30 mouse cellular contexts compared by ENCODE assay signal in the genomic region with DNA sequence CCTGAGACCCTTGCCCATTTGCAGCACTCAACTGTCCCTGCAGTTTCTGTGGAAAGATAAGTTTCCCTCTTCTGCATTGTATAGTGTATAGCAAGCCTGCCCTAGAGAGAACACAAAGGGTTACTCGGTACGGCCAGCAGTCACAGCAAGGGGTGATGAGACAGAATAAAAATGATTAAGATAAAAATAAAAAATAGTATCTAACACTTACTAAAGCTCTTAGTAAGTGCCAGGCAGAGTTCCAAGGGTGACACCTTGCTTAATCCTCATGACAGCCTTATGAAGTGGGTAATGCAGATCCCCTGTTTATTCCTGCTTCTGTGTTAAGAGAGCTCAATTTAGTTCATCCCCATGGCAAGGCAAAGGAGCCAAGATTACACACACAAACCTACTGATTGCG. TPM values are rescaled to one million over a fixed set of nuclear protein-coding genes. Genes with fewer than 3 reads are reported as not detected.
A peak's percentile ranks its signal among the peaks of the same experiment; 100 is the strongest.
DNase-seq lines count a peak whose midpoint lies in the region; ATAC-seq and TF ChIP-seq lines count a peak whose summit lies in the region.
"Had no signal": no experiment of that assay in that cellular context is flagged by ENCODE, and none has a peak within 500 bp of the region (broad histone marks: within the 10 kb centered on the region; RNA-seq: fewer than 3 reads in every experiment).

No protein-coding gene starts in this region.

- ATAC-seq in heart, embryonic 12.5 days (ENCODE audit: insufficient number of reproducible peaks, low FRiP score) = 0 out of 2 replicates have a peak, but pooled peaks have one; percentile 48
- peak; percentile 47; the same call in 1 of the 2 replicates for ATAC-seq in heart, embryonic 14.5 days (ENCODE audit: insufficient number of reproducible peaks, insufficient read depth, low FRiP score, low read depth)
- ATAC-seq in heart, embryonic 16.5 days (replicated peaks; ENCODE audit: extremely low read depth, insufficient read depth, low FRiP score) = peak; percentile 78
- no peak for ATAC-seq in lung, embryonic 14.5 days (ENCODE audit: insufficient read depth)
- ATAC-seq: forebrain, embryonic 14.5 days had no signal

- peak overlapping the region; percentile 49; the same call in 1 of the 2 replicates for H3K27ac ChIP-seq in heart, embryonic 12.5 days (ENCODE audit: poor library complexity, severe bottlenecking)
- H3K27ac ChIP-seq in heart, embryonic 14.5 days (replicated peaks in 1 of 2; ENCODE audit: control insufficient read depth in 1 of 2, insufficient read depth in 1 of 2, low read depth in 2 of 2, low read length in 2 of 2) = peak overlapping the region in 1 of 2 experiments; percentile 67; a peak in 2 of 4 replicates
- peak overlapping the region; percentile 63 for H3K27ac ChIP-seq in heart, embryonic 16.5 days (ENCODE audit: low read length)
- no peak overlapping the region for H3K27ac ChIP-seq in lung, embryonic 14.5 days (ENCODE audit: low read depth)
- H3K27ac ChIP-seq: embryonic facial prominence, embryonic 13.5 days; embryonic facial prominence, embryonic 15.5 days; forebrain, embryonic 10.5 days; forebrain, embryonic 12.5 days had no signal

- H3K4me1 ChIP-seq in heart, embryonic 12.5 days (replicated peaks) = peaks cover 24% of the 10 kb centered on the region
- peaks cover 9 to 19% of the 10 kb centered on the region in 2 experiments for H3K4me1 ChIP-seq in heart, embryonic 14.5 days (ENCODE audit: control insufficient read depth in 2 of 2, insufficient read depth in 2 of 2, low read length in 2 of 2)
- peaks cover 17% of the 10 kb centered on the region for H3K4me1 ChIP-seq in heart, embryonic 16.5 days (ENCODE audit: control insufficient read depth, insufficient read depth, low read length)
- no peaks in the 10 kb centered on the region for H3K4me1 ChIP-seq in lung, embryonic 14.5 days (ENCODE audit: insufficient read depth)
- H3K4me1 ChIP-seq: embryonic facial prominence, embryonic 13.5 days; embryonic facial prominence, embryonic 15.5 days; forebrain, embryonic 10.5 days; forebrain, embryonic 12.5 days had no signal

- H3K4me3 ChIP-seq in heart, embryonic 12.5 days = no peak overlapping the region
- no peak overlapping the region for H3K4me3 ChIP-seq in heart, embryonic 14.5 days (ENCODE audit: control insufficient read depth in 1 of 2, insufficient read depth in 1 of 2, low read depth in 1 of 2, low read length in 2 of 2)
- no peak overlapping the region for H3K4me3 ChIP-seq in heart, embryonic 16.5 days (ENCODE audit: low read length)
- H3K4me3 ChIP-seq in lung, embryonic 14.5 days (ENCODE audit: low read depth, low read length) = no peak overlapping the region
- H3K4me3 ChIP-seq: embryonic facial prominence, embryonic 13.5 days; embryonic facial prominence, embryonic 15.5 days; erythroblast, embryonic 14.5 days; forebrain, embryonic 10.5 days; forebrain, embryonic 12.5 days had no signal

- no peak overlapping the region for H3K9ac ChIP-seq in heart, embryonic 12.5 days
- no peak overlapping the region for H3K9ac ChIP-seq in heart, embryonic 14.5 days (ENCODE audit: low read length)
- no peak overlapping the region for H3K9ac ChIP-seq in heart, embryonic 16.5 days (ENCODE audit: low read length)
- no peak overlapping the region for H3K9ac ChIP-seq in lung, embryonic 14.5 days
- H3K9ac ChIP-seq: embryonic facial prominence, embryonic 13.5 days; embryonic facial prominence, embryonic 15.5 days; forebrain, embryonic 12.5 days had no signal

- intact Hi-C loops in heart, postnatal 14 days (cut with DNase I) = no loop called here
- intact Hi-C loops in heart, postnatal 36 days (cut with DNase I) = no loop called here

- no peak for TF ChIP-seq CTCF in lung, embryonic 14.5 days (IDR thresholded peaks at IDR 0.05; ENCODE audit: low read depth)

- DNase-seq in heart, postnatal 14 days = no peak
- no peak for DNase-seq in heart, adult 18-20 months
- no peak for DNase-seq in heart, postnatal 36 days
- DNase-seq in lung, embryonic 14.5 days = peak; percentile 33
- no peak for DNase-seq in lung, adult 18-20 months
- DNase-seq: adrenal gland, adult 2 months; adrenal gland, postnatal 10 days; adrenal gland, postnatal 25 days; cerebellum, adult 11 months; cerebellum, adult 18-20 months; cerebellum, adult 8-10 months; cerebellum, adult 9-11 months; cerebellum, postnatal 14 days; cerebellum, postnatal 36 days; embryo, embryonic 11 days had no signal

- no peaks in the 10 kb centered on the region for H3K9me3 ChIP-seq in heart, embryonic 12.5 days (replicated peaks)
- no peaks in the 10 kb centered on the region for H3K9me3 ChIP-seq in heart, embryonic 14.5 days (ENCODE audit: control insufficient read depth, low read length)
- no peaks in the 10 kb centered on the region for H3K9me3 ChIP-seq in heart, embryonic 16.5 days (replicated peaks; ENCODE audit: control insufficient read depth, low read length)
- H3K9me3 ChIP-seq in lung, embryonic 14.5 days (ENCODE audit: low read depth, low read length) = no peaks in the 10 kb centered on the region
- H3K9me3 ChIP-seq: embryonic facial prominence, embryonic 13.5 days; embryonic facial prominence, embryonic 15.5 days; forebrain, embryonic 10.5 days; forebrain, embryonic 12.5 days had no signal

- peaks cover 49% of the 10 kb centered on the region for H3K27me3 ChIP-seq in heart, embryonic 12.5 days (replicated peaks)
- H3K27me3 ChIP-seq in heart, embryonic 14.5 days (ENCODE audit: control insufficient read depth, insufficient read depth, low read length) = peaks cover 77% of the 10 kb centered on the region
- peaks cover 71% of the 10 kb centered on the region for H3K27me3 ChIP-seq in heart, embryonic 16.5 days (ENCODE audit: control insufficient read depth, insufficient read depth, low read length)
- no peaks in the 10 kb centered on the region for H3K27me3 ChIP-seq in lung, embryonic 14.5 days (ENCODE audit: insufficient read depth, low read length)
- H3K27me3 ChIP-seq: embryonic facial prominence, embryonic 13.5 days; embryonic facial prominence, embryonic 15.5 days; forebrain, embryonic 12.5 days had no signal

- WGBS in heart, embryonic 12.5 days = 40% methylated on average over 3 of the region's 3 CpGs
- WGBS in heart, embryonic 14.5 days = 31% methylated on average over 3 of the region's 3 CpGs
- 33% methylated on average over 3 of the region's 3 CpGs for WGBS in heart, embryonic 16.5 days
- WGBS in lung, embryonic 14.5 days = 60% methylated on average over 3 of the region's 3 CpGs

- H3K36me3 ChIP-seq in heart, embryonic 12.5 days = no peaks in the 10 kb centered on the region
- H3K36me3 ChIP-seq in heart, embryonic 14.5 days (ENCODE audit: control insufficient read depth, insufficient read depth, low read length) = no peaks in the 10 kb centered on the region
- no peaks in the 10 kb centered on the region for H3K36me3 ChIP-seq in heart, embryonic 16.5 days (ENCODE audit: control insufficient read depth, insufficient read depth)
- H3K36me3 ChIP-seq in lung, embryonic 14.5 days (ENCODE audit: insufficient read depth) = no peaks in the 10 kb centered on the region
- H3K36me3 ChIP-seq: embryonic facial prominence, embryonic 13.5 days; embryonic facial prominence, embryonic 15.5 days; forebrain, embryonic 10.5 days; forebrain, embryonic 12.5 days had no signal

- no peak overlapping the region for H3K4me2 ChIP-seq in heart, embryonic 12.5 days
- peak overlapping the region; percentile 21; the same call in 1 of the 2 replicates for H3K4me2 ChIP-seq in heart, embryonic 14.5 days (ENCODE audit: low read length)
- H3K4me2 ChIP-seq in heart, embryonic 16.5 days (ENCODE audit: low read depth, low read length) = 0 out of 2 replicates have a peak overlapping the region, but pooled peaks have one; percentile 11
- no peak overlapping the region for H3K4me2 ChIP-seq in lung, embryonic 14.5 days
- H3K4me2 ChIP-seq: embryonic facial prominence, embryonic 13.5 days; embryonic facial prominence, embryonic 15.5 days; forebrain, embryonic 12.5 days had no signal

RNA-seq across cellular contexts. Expression of a gene that starts 20.7 kb away (rescaled TPM):
- 6.7 and 7.3 TPM in 2 replicates for polyA plus RNA-seq in heart, embryonic 12.5 days (2016; fragmentation: Nextera tagmentation; extraction: Ambion mirVana)
- 10 to 100 TPM; 20.6 to 49.0 TPM for total RNA-seq in heart, postnatal 14 days (2021)
- 6.1 and 8.3 TPM in 2 replicates for polyA plus RNA-seq in heart, embryonic 14.5 days (2014; fragmentation: Nextera tagmentation; extraction: Ambion mirVana)
- total RNA-seq in heart, adult 18-20 months (2021) = 10 to 100 TPM; 33.7 to 46.0 TPM
- 3.7 and 7.5 TPM in 2 replicates for polyA plus RNA-seq in heart, embryonic 16.5 days (2015; fragmentation: Nextera tagmentation; extraction: Ambion mirVana)
- 10 to 100 TPM; 26.3 to 39.5 TPM for total RNA-seq in heart, postnatal 36 days (2021)
- not detected in 2 replicates for polyA plus RNA-seq in lung, embryonic 14.5 days (2014; fragmentation: Nextera tagmentation; extraction: Ambion mirVana)
- total RNA-seq: adrenal gland, adult 2 months; adrenal gland, postnatal 25 days; common myeloid progenitor, adult 5-6 weeks; ES-E14; MEL had no signal
- polyA plus RNA-seq: adrenal gland, adult 2 months; brain, embryonic 14.5 days; C2C12; embryonic facial prominence, embryonic 11.5 days; embryonic facial prominence, embryonic 13.5 days; embryonic facial prominence, embryonic 15.5 days; erythroblast, embryonic 14.5 days; forebrain, embryonic 10.5 days; forebrain, embryonic 12.5 days; forebrain, embryonic 14.5 days had no signal

Comparison
In these comparisons a context has a peak if more than half of its experiments do, and no peak if none do; other contexts are left out.
1. H3K4me2 ChIP-seq: peak in heart, embryonic 14.5 days (single experiment) and heart, embryonic 16.5 days (single experiment); none in heart, embryonic 12.5 days (single experiment) and lung, embryonic 14.5 days (single experiment).